Mouse (Mus musculus) effector memory CD4-positive, alpha-beta T cell, adult 5 months (primary cell): ENCODE measurements around the gene Vmn1r31. TPM values are rescaled to one million over a fixed set of nuclear protein-coding genes. Genes with fewer than 3 reads are reported as not detected.

Experiments
- polyA plus RNA-seq: library from polyadenylated mRNA; unstranded; fragments of 100-300 nt; shearing (Covaris generic); gene quantifications from one replicate; pipeline ENCODE4 v1.2.1, GENCODE M21; 2017

Gene Vmn1r31
- polyA plus RNA-seq = not detected

DNA sequence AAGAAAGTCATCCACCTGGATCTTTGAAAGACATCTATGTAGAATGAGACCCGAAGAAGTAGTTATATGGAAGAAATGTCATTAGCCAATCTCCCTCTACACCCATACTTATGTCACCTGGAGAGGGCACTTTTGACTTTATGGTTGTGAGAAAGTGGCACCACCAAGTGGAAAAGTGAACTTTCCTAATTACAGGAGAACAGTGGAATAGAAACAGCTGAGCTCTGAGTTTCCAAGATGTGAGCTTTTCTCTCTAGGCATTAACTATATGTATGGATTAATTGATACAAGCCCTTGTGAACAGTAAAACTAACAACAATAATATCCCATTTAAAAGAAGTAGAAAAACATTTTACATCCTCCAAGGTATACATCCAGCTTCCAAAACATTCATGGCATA is at the start of gene Vmn1r31:
Vmn1r31 (minus strand) TSS at position 101 of the 400 bp plus-strand sequence.

DNA sequence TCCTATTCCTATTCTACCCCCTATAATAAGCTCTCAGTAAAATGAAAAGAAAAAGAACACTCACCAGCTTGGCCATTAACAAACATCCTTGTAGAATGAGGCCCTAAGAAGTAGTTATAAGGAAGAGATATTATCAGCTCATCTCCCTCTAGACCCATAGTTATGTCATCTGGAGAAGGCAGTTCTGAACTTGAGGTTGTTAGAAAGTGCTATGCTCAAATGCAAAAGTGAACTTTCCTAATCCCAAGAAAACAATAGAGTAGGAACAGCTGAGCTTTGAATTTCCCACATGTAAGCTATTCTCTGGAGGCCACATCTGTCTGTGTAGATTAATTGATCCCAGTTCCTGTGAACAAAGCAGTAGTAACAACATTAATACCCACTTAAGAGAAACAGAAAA is 31.8 kb downstream of the Vmn1r31 start, which contains the start of gene Vmn1r30:
Vmn1r30 (minus strand) TSS at position 101 of the 400 bp plus-strand sequence.

Other genes starting within 250 kb of the Vmn1r31 start
- gene Vmn1r28, start 213.3 kb downstream of the Vmn1r31 start, polyA plus RNA-seq = 0.05 TPM
- gene Vmn1r29, start 173.8 kb downstream of the Vmn1r31 start, polyA plus RNA-seq = not detected
- not detected for gene Vmn1r30, start 31.9 kb downstream of the Vmn1r31 start, polyA plus RNA-seq
- 8.3 TPM for gene Abcg2, start 109.2 kb upstream of the Vmn1r31 start, polyA plus RNA-seq